Mouse (Mus musculus) G1E (cell line): ENCODE measurements at regions not wholly inside any gene's neighbourhood (a gene's known extent, or its start where the extent isn't known, plus 50 kb on each side); places are given as distances from the start of the nearest gene placed in this dataset.

Source experiments
- CTCF ChIP-seq: IDR thresholded peaks from 2 replicates; pipeline ENCODE4 v1.5.1; 2012; ENCODE audit warnings: low read depth, low read length, inconsistent platforms, mixed read lengths
- GATA1 ChIP-seq: IDR thresholded peaks from 2 replicates; pipeline ENCODE4 v1.6.1; 2012; ENCODE audit warnings: borderline replicate concordance, low read length, inconsistent platforms, mixed read lengths

GRCm38 (mm10) chrX:68512213-68512766 is 166.1 kb upstream of the Fmr1 start:
- TF ChIP-seq CTCF (no peak), GATA1 (no peak)
